Mouse (Mus musculus) liver, adult (tissue): ENCODE results near the gene Csad.
A peak's percentile ranks its signal among the peaks of the same experiment; 100 is the strongest.

Experiments
- GATA4 ChIP-seq: IDR thresholded peaks from 2 replicates; pipeline ENCODE4 v1.6.1; 2014; ENCODE audit warnings: mild to moderate bottlenecking, low read length; ENCODE audit not compliant: insufficient replicate concordance

Csad gene

DNA sequence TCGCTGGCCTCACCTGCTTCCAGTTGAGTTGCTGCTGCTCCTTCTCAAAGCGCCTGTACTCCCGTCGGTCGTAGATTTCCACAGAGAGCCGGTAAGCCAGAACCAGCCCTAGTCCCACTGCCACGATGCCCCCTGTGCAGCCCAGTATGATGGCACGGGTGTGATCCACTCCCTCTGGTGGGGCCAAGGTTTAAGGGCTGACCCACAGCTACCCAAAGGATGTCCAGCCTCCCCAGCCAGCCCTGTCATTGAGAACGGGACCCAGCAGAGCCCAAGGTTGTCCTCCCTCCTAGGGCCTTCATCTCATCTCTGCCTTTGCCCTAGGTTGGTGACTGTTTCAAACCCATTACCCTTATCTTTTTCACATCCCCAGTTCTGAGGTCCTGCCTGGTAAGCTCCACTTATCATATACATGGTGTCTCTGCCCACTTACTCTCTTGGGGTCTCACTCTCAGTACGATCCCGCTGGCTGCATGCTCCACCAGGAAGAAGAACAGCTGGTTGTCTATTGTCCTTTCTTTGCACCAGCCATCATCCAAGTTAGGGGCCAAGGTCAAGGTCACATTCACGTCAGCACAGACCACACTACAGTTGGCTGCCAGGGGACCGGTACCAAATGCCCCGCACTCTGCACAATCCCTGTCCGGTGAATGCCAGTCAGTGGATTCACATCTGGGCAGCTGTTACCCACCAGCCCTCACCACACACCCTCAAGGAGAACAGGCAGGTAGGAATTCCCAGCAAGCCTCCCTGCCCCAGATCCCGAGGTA lies 12.1 kb upstream of the Csad start:
- no peak for TF ChIP-seq GATA4

DNA sequence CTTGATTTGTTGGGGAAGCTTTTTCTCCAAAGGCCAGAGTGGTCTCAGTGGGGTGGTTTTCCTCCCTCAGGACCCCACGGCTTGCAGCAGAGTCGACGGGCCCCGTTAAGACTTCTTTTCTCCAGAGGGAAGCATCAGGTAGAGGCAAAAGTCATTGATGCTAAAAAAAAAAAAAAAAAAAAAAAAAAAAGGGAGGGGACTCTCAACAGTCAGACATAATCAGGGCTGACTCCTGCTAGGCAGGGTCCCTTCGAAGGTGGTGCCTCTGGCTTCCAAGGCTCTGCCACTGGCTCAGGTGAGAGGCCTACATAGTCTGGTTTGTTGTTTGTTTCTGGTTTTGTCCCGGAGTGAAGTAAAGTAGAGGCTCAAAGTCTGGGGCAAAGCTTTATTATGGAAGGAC lies 11.1 kb upstream of the Csad start:
- no peak for TF ChIP-seq GATA4

DNA sequence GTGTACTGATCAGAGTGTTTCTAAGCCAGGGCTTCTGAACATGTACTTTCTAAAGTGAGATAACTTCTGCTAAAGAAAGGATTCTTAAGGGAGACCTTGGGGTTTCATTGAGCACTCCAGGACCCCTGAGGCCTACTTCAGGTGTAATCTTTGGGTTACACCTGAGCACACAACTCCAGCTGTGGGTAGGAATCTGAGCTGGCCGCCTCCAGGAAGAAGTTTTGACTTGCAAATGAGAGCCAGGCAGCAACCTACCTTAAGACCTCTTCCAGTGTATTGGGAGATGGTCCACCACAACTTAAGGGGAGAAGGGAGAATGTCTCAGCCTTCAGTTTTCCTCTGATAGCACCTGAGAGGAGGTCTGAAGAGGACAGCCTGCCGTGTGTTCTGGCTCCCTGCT lies 9.6 kb upstream of the Csad start:
- TF ChIP-seq GATA4 = no peak

DNA sequence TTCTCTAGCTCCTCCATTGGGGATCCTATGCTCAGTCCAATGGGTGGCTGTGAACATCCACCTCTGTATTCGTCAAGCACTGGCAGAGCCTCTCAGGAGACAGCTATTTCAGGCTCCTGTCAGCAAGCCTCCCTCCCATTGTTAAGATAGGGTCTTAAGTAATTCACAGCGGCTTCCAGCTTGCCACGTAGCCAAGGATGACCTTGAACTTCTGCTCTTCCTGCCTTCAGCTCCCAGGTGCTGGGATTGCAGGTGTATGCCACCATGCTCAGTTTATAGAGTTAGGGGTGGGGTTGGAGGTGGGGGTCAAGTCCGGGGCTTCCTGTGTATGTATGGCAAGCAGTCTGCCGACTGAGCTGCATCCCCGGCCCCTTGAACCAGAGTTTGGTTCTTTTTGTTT lies 7.4 kb upstream of the Csad start:
- no peak for TF ChIP-seq GATA4

DNA sequence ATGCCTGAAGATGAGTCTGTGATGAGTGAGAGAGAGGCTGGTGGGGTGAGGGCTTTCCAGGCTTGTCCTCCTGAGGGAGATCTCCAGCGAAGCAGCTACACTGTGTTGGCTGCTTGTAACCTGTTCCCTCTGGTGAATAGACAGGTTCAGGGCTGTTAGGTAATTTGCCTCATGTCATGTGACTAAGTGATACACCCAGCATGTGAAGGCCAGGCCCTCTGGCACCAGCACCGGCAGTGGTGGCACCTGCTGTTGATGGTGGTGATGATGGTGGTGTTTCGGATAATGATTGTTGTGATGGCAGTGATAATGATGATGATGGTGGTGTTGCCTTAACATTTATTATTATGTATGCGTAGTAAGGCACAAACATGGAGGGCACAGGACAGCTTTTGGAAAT lies 6.3 kb upstream of the Csad start:
- no peak for TF ChIP-seq GATA4

DNA sequence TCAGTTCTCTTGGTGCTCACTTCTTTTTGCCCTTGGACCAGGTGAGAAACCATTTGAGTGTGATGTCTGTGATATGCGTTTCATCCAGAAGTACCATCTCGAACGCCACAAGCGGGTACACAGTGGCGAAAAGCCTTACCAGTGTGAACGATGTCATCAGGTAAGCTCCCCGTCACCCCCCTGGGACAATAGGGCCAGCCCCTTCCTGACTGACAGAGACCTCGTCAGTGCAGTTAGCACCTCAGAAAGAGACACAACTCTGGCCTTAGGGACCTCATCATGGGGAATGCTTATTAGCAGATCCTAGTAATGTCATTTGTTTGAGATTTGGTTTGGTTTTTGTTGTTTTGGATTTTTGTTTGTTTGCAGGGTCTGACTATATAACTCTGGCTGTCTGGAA lies 4.6 kb upstream of the Csad start:
- TF ChIP-seq GATA4 = no peak

DNA sequence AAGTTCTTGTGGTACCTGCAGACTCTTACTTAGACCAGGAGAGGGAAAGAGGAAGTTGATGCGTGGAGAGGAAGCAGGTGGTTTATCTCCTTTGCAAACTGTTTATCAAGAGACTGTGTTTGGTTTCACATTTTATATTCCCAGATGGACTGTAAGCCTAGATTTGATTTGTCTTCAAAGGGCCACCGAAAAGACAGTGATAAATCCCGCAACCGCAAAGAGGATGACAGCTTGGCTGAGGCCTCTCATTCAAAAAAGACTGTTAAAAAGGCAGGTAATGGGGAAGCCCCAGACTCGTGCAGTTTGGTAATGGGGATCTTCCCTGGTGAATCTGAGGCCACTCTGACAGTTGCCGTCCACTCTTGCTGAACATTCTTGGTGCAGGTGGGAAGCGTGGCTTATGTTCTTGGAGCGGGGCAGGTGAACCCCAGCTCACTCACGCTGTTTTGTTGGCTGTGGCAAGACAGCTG lies 3.6 kb upstream of the Csad start:
- no peak for TF ChIP-seq GATA4

DNA sequence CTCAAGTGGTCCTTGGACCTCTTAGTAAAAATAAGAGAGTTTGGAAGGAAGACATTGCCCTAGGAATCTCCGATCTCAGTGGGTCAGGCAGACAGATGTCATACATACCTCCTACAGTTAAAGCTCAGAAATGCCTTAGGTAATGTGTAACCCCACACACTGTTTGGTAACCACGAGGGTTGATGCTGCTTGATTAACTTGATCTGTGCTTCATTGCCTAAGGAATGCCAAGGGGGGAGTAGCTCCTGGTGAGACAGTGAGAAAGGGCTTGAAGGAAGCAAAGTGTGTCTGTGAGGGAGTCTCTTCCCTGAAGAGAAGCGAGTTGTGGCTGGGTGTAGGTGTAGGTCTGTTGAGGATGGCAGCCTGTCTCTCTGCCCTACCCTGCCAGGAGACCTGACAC lies 2.8 kb upstream of the Csad start:
- TF ChIP-seq GATA4 = no peak

DNA sequence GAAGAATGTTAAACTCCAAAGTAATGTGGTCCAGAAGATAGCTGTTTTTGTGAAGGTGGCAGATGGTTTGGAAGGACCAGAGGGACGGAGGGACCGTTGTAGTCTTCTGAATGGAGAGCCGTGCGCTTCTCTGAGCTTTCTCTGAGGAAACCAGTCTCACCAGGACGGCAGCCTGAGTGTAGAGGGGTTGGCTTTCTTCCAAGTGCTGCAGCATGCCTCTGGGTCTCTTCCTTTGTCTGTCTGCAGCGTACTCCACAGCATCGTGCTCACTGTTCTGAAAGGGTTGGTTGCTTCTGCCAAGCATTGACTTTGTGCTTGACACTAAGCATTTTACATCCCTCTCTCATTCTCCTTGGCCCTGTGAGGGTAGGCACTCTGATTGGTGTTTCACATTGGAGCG lies 1.3 kb upstream of the Csad start:
- no peak for TF ChIP-seq GATA4

DNA sequence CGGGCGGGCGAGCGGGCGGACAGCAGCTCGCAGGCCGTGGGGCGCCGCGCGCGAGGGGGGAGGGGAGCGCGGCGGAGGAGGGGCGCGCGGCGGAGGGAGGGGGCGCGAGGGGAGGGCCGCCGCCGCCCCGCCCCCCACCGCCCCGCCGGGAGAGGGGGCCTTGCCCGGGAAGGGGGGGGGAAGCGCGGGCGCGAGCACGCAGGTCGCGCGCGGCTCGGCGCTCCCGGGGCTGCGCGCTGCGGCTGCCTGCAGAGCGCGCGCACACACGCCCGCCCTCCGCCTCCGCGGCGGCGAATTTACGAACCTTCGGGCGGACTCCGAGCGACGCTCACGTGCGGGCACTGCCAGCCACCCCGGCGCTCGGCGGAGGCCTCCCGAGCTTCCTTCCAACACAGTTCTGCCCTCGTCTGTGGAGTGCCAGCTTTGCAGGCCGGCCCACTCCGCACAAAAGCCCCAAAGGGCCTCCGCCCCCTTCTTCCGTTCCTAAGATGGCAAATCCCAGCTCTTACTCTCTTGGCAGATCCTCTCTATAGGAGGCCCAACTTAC lies 616 bp downstream of the Csad start:
- TF ChIP-seq GATA4 = no peak

DNA sequence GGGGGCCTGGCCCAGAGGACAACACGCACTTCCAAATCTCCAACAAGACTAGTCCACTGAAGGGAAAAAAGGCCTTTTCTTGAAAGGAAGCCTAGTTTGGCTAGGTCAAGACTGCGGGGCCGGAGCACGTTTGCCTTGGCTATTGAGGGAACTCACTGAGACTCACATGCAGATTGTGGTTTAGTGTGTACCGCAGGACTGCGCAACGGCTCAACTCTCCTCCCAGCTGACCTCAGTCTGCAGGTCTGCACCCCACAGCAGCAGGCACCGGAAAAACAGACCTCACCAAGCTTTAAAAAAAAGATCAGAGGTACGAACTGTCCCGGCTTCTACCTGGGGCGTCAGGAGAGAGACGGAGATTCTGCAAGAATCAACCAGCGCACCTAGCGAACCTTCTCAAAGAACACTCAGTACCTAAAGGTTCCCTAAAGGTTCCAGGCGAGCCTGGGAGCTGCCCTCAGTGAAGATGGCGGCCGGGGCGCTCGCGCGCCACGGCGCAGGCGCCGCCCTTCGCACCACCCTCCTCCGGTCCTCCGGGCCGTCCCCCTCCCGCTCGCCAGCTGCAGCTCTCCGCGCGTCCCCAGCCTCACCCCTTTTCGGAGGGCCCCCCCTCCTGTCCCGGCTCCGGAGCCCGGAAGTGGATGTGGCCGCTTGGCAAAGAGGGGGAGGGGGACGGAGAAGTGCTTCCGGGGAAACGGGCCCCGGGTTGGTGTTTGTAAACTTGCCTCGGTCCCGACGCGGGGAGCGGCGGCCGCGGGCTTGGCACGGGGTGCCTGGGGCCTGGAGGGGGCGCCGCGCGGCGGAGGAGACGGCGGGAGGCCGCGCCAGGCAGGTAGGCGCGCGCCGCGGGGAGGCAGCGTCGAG lies 1.3 kb downstream of the Csad start, which contains the start of gene Zfp740:
Zfp740 (plus strand) TSS at position 279 of the 864 bp plus-strand sequence.
- TF ChIP-seq GATA4 = peak; percentile 17; the same call in 1 of the 2 replicates

DNA sequence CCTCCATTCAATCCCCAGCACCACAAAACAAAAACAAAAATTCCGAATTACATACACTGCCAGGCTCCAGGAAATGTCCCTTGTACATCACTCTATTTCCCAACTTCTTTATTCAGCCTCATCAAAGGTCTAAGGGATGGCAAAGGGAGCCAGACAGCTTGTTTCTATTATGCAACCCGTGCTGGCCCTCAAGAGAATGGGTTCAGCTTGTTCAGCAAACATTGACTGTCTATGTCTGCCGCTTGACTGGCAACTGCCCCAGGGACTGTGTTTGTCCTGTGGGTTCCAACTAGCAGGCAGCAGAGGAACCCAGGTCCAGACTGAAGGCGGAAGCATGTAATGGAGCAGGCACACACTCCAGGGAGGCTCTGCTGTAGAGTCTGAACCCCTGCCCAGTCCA lies 5.7 kb downstream of the Csad start:
- TF ChIP-seq GATA4 = no peak

DNA sequence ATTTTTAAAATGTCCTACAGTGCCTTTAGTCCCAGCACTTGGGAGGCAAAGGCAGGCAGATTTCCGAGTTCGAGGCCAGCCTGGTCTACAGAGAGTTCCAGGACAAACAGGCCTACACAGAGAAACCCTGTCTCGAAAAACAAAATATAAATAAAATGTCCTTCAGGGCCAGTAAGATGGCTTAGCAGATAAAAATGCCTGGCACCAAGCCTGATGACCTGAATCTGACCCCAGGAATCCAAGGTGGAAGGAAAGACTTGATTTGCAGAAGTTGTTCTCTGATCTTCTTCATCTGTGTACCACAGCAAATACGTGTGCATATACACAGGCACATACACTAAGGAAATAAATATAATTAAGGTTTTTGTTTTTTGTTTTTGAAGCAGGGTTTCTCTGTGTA lies 9.2 kb downstream of the Csad start:
- TF ChIP-seq GATA4 = no peak

DNA sequence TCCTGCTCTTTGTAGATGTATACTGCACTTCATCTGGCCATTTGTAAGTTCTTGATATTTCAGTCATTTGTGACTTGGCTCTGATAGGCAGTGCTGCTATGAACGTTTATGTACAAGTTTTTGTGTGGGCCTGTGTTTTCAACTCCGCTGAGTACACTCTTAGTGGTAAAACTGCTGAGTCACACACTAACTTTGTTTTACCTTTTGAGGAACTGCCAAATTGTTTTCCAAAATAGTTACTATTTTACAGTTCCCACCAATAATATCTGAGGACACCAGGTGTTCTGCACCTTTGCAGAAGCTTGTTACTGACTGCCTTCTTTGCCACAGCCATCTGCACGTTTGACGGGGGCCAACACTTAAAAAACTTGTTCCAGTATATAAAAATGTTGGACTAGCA lies 10.1 kb downstream of the Csad start:
- no peak for TF ChIP-seq GATA4

DNA sequence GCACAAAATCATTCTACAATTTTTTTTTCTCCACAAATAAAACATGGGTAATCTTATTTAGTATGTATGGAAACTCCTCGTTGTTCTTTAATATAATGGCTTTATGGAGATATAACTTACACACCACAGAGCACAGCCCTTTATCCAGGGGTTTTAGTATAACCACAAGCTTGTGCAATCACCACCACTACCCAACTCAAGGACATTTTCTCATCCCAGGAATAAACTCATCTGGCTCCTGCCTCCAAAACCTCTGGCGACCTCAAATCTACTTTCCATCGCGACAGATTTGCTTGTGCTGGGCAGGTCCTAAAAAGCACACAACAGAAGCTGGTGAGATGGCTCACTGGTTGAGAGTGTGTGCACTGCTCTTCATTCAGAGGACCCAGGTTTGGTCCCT lies 10.9 kb downstream of the Csad start:
- TF ChIP-seq GATA4 = no peak

DNA sequence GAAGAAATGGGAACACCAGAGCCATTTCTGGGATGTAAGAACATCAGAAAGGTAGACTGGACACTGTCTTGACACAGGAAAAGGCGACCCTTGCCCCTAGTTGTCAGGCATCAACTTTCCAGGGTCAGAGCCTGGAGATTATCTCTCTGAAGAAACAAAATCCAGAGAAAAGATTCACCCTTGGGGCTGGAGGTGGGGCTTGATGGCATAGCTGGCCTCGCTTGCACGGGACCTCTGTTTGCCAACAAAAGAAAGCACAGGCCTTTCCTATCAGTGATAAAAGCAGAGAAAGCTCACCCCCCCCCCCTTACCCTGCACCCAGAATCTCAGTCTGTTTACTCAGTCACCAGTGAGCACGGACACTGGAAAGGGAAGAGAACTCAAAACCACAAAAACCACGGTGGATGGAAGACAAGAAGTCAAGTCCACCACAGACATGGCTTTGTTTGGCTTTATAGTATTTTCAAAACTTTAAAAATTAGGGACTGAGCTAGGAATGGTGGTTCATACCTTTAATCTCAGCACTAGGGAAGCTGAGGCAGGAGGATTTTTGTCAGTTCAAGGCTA lies 11.6 kb downstream of the Csad start:
- TF ChIP-seq GATA4 = no peak

DNA sequence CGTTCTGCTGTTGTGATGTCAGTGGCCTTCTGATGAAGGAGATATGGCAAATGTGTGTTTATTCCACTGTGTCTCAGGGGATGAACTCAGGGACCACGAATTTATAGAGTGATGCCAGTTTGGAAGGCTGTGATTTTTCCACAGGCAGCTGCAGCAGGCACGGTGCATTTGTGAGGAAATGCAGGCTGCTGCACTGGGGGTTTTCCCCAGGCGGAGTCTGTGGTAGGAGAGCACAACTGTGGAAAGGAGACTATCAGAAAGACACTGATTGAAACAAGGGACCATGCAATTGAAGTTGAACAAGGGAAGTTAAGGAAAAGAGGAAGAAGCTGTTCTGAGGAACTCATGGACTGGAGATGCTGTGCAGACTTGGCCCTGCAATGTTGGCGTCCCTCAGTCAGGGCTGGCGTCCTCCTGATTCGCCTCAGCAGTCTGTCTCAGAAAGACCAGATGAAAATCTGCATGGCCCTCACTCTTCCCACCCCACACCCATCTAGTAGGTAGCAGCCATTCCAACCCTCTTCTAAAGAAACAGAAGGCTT lies 12.2 kb downstream of the Csad start:
- TF ChIP-seq GATA4 = no peak
